Mouse (Mus musculus) thymus, adult 18-20 months (tissue): ENCODE results near the gene Mllt6.

Experiments
- DNase-seq, 2 experiments: peaks; one replicate each; pipeline ENCODE4 v3.0.0; 2022; ENCODE audit warnings: mixed read lengths in 2 of 2

Gene Mllt6

GRCm38 (mm10) chr11:97669829-97670228, 6.6 kb downstream of the Mllt6 start:
- no peak for DNase-seq

- DNase-seq: no peak
These were observed 7.3 kb downstream of the Mllt6 start for GRCm38 (mm10) chr11:97670234-97671176.

- no peak for DNase-seq
These were observed 7.9 kb downstream of the Mllt6 start for GRCm38 (mm10) chr11:97671177-97671527.

- DNase-seq: no peak
These were observed 9.9 kb downstream of the Mllt6 start for GRCm38 (mm10) chr11:97673148-97673547.

- DNase-seq: no peak
These were observed 13.0 kb downstream of the Mllt6 start for GRCm38 (mm10) chr11:97676050-97676754.

- DNase-seq: no peak
These were observed 14.2 kb downstream of the Mllt6 start for GRCm38 (mm10) chr11:97677381-97677780.

GRCm38 (mm10) chr11:97677842-97678241, 14.6 kb downstream of the Mllt6 start:
- no peak for DNase-seq

- no peak for DNase-seq
These were observed 15.1 kb downstream of the Mllt6 start for GRCm38 (mm10) chr11:97678301-97678700.

GRCm38 (mm10) chr11:97680430-97680829, 17.2 kb downstream of the Mllt6 start:
- no peak for DNase-seq

- no peak for DNase-seq
These were observed 19.4 kb downstream of the Mllt6 start for GRCm38 (mm10) chr11:97682504-97683055.

- DNase-seq: peak; percentile 30 to 64
These were observed 21.0 kb downstream of the Mllt6 start for GRCm38 (mm10) chr11:97684063-97684680.

- no peak for DNase-seq
These were observed 21.6 kb downstream of the Mllt6 start for GRCm38 (mm10) chr11:97684766-97685165.

GRCm38 (mm10) chr11:97685613-97686321, 22.6 kb downstream of the Mllt6 start, which contains the start of gene Cisd3:
TSS of gene Cisd3 (plus strand) at chr11:97685826.
- peak; percentile 77 to 80 for DNase-seq

GRCm38 (mm10) chr11:97686322-97686908, 23.2 kb downstream of the Mllt6 start:
- no peak for DNase-seq

GRCm38 (mm10) chr11:97687061-97687460, 23.8 kb downstream of the Mllt6 start:
- no peak for DNase-seq

- peak; percentile 44 to 59 for DNase-seq
These were observed 26.6 kb downstream of the Mllt6 start for GRCm38 (mm10) chr11:97689861-97690260.

GRCm38 (mm10) chr11:97694435-97694834, 31.2 kb downstream of the Mllt6 start:
- DNase-seq: no peak

GRCm38 (mm10) chr11:97694921-97695711, 31.9 kb downstream of the Mllt6 start:
- DNase-seq: no peak

GRCm38 (mm10) chr11:97695712-97696401, 32.6 kb downstream of the Mllt6 start:
- no peak for DNase-seq

- no peak for DNase-seq
These were observed 33.5 kb downstream of the Mllt6 start for GRCm38 (mm10) chr11:97696669-97697068.
